Mouse (Mus musculus) brain, embryonic 14.5 days (tissue): ENCODE measurements around the gene Cd9. TPM values are rescaled to one million over a fixed set of nuclear protein-coding genes. Genes with fewer than 3 reads are reported as not detected.
A peak's percentile ranks its signal among the peaks of the same experiment; 100 is the strongest.

ENCODE experiments used
- DNase-seq: peaks from one replicate; pipeline ENCODE4 v3.0.0-alpha.2; 2011; ENCODE audit warnings: low read depth
- CTCF ChIP-seq: fragments of 200-500 bp; IDR thresholded peaks from 2 replicates; pipeline ENCODE4 v1.5.1; 2012; ENCODE audit warnings: inconsistent platforms, mild to moderate bottlenecking, moderate library complexity, borderline replicate concordance; ENCODE audit not compliant: insufficient read depth, insufficient read length; ENCODE audit errors: extremely low read depth
- POLR2A ChIP-seq: fragments of 200-500 bp; IDR thresholded peaks from 2 replicates; pipeline ENCODE4 v1.6.1; 2012; ENCODE audit warnings: mild to moderate bottlenecking, inconsistent platforms, borderline replicate concordance; ENCODE audit not compliant: poor library complexity, insufficient read depth, insufficient read length, severe bottlenecking; ENCODE audit errors: extremely low read depth
- polyA plus RNA-seq: library from polyadenylated mRNA; depleted of rRNA; stranded (reverse); fragments of >200 nt; gene quantifications from 2 replicates; pipeline ENCODE4 v1.2.3, GENCODE M21; 2012; rRNA removed

Cd9 gene
- 47.3 and 57.2 TPM in 2 replicates for polyA plus RNA-seq

- TF ChIP-seq CTCF (no peak), POLR2A (0 out of 2 replicates have a peak, but pooled peaks have one; percentile 20)
- DNase-seq, result peak; percentile 86
These were observed at the start of gene Cd9 for GRCm38 (mm10) chr6:125494092-125494871. TSS of gene Cd9 (minus strand) at chr6:125494791.

DNA sequence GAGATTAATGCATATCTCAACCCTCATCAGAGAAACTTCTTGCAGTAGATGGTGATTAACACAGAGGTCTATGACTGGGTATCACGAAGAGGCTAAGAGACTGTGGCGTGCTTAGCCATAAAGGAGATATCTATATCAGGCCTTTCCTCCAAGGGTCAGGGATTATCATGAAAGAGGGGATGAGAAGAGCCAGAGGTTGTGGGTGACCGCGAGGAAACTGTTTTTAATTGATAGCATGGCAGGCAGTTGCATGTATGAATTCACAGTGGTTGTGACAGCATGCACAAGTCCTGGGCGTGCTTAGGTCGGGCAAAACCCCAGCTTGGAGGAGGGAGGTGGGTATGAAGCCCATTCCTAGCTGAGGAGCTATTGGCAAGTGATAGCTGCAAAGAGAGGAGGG is 46.7 kb upstream of the Cd9 start:
- DNase-seq, result no peak
- no peak for TF ChIP-seq CTCF
- TF ChIP-seq POLR2A, result no peak

GRCm38 (mm10) chr6:125540826-125541225 is 46.2 kb upstream of the Cd9 start:
- TF ChIP-seq POLR2A (no peak), CTCF (no peak)
- DNase-seq, result no peak

GRCm38 (mm10) chr6:125540199-125540598 is 45.6 kb upstream of the Cd9 start:
- DNase-seq, result no peak
- TF ChIP-seq POLR2A (no peak), CTCF (no peak)

DNA sequence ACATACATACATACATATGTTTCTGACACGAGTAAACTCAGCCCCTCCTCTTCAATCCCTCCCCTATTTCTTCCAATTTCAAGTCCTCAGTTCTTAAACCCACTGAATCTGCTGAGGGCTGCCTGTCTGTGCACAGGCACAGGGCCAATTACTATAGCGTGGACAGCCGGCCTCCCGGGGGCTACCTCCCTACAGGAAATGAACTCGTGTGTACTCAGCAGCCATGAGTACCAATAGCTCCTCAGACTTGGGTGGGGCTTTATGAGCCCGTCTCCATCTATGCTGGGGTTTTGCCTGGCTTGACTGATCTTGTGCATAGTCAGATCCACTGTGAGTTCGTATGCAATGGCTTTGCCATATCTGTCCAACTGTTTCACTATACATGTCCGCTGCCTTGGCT is 44.8 kb upstream of the Cd9 start:
- TF ChIP-seq CTCF (no peak), POLR2A (no peak)
- DNase-seq, result no peak

GRCm38 (mm10) chr6:125538469-125538868 is 43.9 kb upstream of the Cd9 start:
- TF ChIP-seq CTCF (no peak), POLR2A (no peak)
- DNase-seq, result no peak

DNA sequence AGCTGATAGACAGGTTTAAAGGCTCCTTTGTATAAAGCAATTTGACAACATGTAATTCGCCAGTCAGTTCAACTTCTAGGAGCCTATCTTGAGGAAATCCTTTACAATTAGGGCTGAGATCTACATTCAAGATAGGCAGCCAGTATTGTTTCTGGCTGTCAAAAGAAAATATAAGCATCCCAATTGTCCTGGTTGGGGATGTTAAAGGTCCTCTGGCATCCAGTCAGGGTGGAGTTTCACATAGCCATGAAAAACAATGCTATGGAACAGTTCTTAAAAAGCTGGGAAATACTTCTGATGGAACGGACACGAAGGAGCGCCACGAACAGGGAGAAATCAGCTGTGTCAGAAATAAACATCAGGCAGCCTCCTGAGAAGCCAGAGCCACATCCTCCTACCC is 40.4 kb upstream of the Cd9 start:
- DNase-seq, result no peak
- TF ChIP-seq CTCF (no peak), POLR2A (no peak)

DNA sequence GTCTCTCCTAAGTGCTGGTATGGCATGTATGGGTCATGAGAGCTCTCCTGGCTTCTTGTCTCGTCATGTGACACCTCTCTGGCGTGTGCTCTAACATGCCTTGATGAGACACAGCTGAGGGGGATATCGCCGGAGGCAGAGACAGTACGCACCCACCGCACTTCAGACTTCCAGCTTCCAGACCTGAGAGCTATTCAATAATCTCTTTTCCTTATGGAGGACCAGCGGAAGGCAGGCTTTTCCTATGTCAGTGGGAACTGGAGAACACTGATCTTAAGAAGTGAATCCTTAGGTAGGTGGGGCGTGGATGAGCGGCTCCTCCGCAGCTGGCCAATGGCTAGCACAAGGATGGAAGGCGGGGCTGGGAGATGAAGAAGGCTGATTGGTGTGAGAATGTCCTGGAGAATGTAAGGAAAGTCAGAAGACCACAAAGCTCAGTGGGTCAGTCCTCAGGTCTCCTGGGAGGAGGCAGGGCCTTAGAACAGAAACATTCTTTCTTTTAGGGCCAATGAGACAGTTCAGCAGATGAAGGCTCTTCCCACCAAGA is 38.6 kb upstream of the Cd9 start:
- TF ChIP-seq CTCF (no peak), POLR2A (no peak)

GRCm38 (mm10) chr6:125529479-125529878 is 34.9 kb upstream of the Cd9 start:
- TF ChIP-seq POLR2A (no peak), CTCF (no peak)
- no peak for DNase-seq

More for the DNA sequence above, 38.6 kb upstream of the Cd9 start:
- DNase-seq, result no peak

DNA sequence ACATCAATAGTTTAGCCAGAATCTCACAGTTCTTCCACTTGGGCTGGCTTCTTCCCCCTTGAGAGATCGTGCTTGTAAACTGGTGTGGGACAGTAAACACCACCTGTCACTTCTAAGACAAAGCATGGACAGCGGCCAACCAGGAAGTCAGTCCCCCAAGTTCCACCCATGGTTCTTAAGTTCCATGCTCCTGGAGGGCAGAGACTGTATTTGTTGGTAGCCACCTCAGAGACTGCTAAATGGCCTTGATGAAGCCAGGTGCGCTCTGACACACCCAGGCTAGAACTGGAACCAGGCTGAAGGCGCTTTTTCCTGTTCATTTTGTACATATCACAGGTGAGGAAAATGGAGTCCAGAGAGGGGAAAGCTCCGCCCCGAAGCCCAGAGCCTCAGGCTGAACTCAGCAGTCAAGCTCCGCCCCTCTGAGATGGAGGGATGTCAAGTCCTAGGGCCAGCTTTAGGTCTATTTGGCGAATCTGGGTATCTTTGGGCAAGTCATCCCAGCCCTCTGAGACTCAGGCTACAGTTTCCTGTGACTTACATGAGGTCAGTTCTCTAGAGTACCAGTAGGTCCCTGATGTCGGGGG is 34.1 kb upstream of the Cd9 start:
- TF ChIP-seq CTCF (no peak), POLR2A (no peak)
- no peak for DNase-seq

- no peak for DNase-seq
- no peak for TF ChIP-seq POLR2A
- no peak for TF ChIP-seq CTCF
These were observed 31.5 kb upstream of the Cd9 start for GRCm38 (mm10) chr6:125526066-125526465.
